Mouse (Mus musculus): ENCODE measurements around the gene Tmprss11c. TPM values are rescaled to one million over a fixed set of nuclear protein-coding genes. Genes with fewer than 3 reads are reported as not detected.

The Tmprss11c gene
- polyA plus RNA-seq (2015; fragmentation: Illumina TruSeq; extraction: RNeasy Lipid Tissue Mini Kit (QIAGEN cat#74804); ENCODE audit: insufficient read depth, low replicate concordance) = not detected

DNA sequence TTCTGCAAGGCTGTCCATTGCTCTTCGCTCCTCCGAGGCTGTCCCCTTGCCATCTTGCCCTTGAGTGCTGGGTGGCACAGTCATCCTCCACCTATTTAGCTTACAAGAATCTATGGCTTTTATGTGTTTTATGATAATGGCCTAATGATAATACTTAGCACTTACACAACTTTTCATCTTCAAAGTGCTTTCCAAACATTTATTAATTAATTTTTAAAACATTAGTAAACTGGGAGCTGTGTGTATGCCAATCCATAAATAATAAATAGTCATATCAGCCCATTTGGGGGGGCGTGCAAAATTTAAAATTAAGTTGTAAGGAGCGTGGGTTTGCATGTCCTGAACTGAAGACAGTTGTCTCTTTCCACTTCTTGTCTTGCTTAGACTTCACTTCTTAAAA, at the start of gene Tmprss11c:
Gene Tmprss11c, minus strand, starts transcription at position 101 of the 400 bp plus-strand sequence.

DNA sequence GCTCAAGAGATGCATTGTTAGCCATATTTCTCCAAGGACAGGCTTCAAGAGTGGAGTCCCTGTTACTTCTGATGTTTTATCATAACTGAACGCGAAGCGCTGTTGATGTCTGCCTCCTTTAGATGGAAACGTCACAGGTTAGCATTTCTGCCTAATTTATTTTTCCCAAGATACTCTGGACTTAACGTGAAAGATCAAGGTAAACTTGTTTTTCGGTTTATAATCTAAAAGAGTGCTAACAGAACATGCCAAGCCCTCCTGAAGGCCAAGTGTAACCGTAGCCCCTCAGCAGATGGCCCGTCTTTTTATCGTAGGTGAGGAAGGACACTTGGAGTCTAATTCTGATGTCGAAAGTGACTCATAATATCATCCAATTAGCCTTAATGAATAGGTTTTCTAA, 91.3 kb downstream of the Tmprss11c start, which contains the start of gene Gnrhr:
Gene Gnrhr, minus strand, starts transcription at position 101 of the 400 bp plus-strand sequence.

Other genes with a start within 250 kb of the Tmprss11c start
- 25.4 TPM for gene Cenpc1, start 223.7 kb downstream of the Tmprss11c start, polyA plus RNA-seq (2015; fragmentation: Illumina TruSeq; extraction: RNeasy Lipid Tissue Mini Kit (QIAGEN cat#74804); ENCODE audit: insufficient read depth, low replicate concordance)
- gene Stap1, start 217.6 kb downstream of the Tmprss11c start, polyA plus RNA-seq (2015; fragmentation: Illumina TruSeq; extraction: RNeasy Lipid Tissue Mini Kit (QIAGEN cat#74804); ENCODE audit: insufficient read depth, low replicate concordance) = 217 TPM
- 23.3 TPM for gene Uba6, start 116.5 kb downstream of the Tmprss11c start, polyA plus RNA-seq (2015; fragmentation: Illumina TruSeq; extraction: RNeasy Lipid Tissue Mini Kit (QIAGEN cat#74804); ENCODE audit: insufficient read depth, low replicate concordance)
- not detected for gene Gnrhr, start 91.4 kb downstream of the Tmprss11c start, polyA plus RNA-seq (2015; fragmentation: Illumina TruSeq; extraction: RNeasy Lipid Tissue Mini Kit (QIAGEN cat#74804); ENCODE audit: insufficient read depth, low replicate concordance)
- 0.43 TPM for gene Tmprss11d, start 84.1 kb upstream of the Tmprss11c start, polyA plus RNA-seq (2015; fragmentation: Illumina TruSeq; extraction: RNeasy Lipid Tissue Mini Kit (QIAGEN cat#74804); ENCODE audit: insufficient read depth, low replicate concordance)
- gene Tmprss11a, start 179.7 kb upstream of the Tmprss11c start, polyA plus RNA-seq (2015; fragmentation: Illumina TruSeq; extraction: RNeasy Lipid Tissue Mini Kit (QIAGEN cat#74804); ENCODE audit: insufficient read depth, low replicate concordance) = not detected
- gene Tmprss11g, start 229.3 kb upstream of the Tmprss11c start, polyA plus RNA-seq (2015; fragmentation: Illumina TruSeq; extraction: RNeasy Lipid Tissue Mini Kit (QIAGEN cat#74804); ENCODE audit: insufficient read depth, low replicate concordance) = not detected